25 mouse cellular contexts compared by ENCODE assay signal in the genomic region with DNA sequence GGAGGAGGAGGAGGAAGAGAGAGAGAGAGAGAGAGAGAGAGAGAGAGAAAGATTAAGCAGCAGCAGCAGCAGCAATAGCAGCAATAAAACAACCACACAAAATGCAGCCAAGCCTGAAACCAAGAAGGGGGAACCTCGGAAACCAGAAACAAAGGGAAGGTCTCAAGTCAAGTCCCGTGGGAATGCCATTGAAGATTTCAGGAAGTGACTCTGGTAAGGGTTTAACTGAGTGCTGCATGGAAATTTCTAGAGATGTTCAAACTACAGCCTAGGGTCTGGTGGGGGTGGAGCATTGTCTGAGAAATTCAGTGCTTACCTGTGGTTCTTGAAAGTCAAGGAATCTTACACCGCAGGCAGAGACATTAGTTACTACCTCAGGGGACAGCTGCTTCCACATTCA.
DNase-seq lines count a peak whose midpoint lies in the region; ATAC-seq and TF ChIP-seq lines count a peak whose summit lies in the region.
"Had no signal": no experiment of that assay in that cellular context is flagged by ENCODE, and none has a peak within 500 bp of the region (broad histone marks: within the 10 kb centered on the region; RNA-seq: fewer than 3 reads in every experiment).

No protein-coding gene starts in this region.

- WGBS in kidney, postnatal 0 days = 29% methylated on average over 3 of the region's 3 CpGs
- WGBS in midbrain, embryonic 14.5 days = 40% methylated on average over 3 of the region's 3 CpGs
- WGBS in midbrain, embryonic 13.5 days = 50% methylated on average over 3 of the region's 3 CpGs

- H3K9me3 ChIP-seq in kidney, postnatal 0 days (replicated peaks; ENCODE audit: low read length) = no peaks in the 10 kb centered on the region
- no peaks in the 10 kb centered on the region for H3K9me3 ChIP-seq in midbrain, embryonic 14.5 days (ENCODE audit: control insufficient read depth, low read length)
- no peaks in the 10 kb centered on the region for H3K9me3 ChIP-seq in midbrain, embryonic 13.5 days
- H3K9me3 ChIP-seq: embryonic facial prominence, embryonic 12.5 days; forebrain, embryonic 12.5 days; forebrain, embryonic 15.5 days; heart, embryonic 12.5 days; heart, embryonic 15.5 days; hindbrain, embryonic 10.5 days; hindbrain, embryonic 13.5 days had no signal

- ATAC-seq in kidney, postnatal 0 days (replicated peaks; ENCODE audit: low FRiP score, low read depth) = no peak
- ATAC-seq in midbrain, embryonic 14.5 days (ENCODE audit: low FRiP score, low TSS enrichment) = no peak
- ATAC-seq in midbrain, embryonic 13.5 days = no peak
- ATAC-seq: CD4-positive, CD25-positive, alpha-beta regulatory T cell, adult 4 months; forebrain, embryonic 15.5 days; hindbrain, embryonic 16.5 days had no signal

- no peak overlapping the region for H3K27ac ChIP-seq in kidney, postnatal 0 days
- no peak overlapping the region for H3K27ac ChIP-seq in midbrain, embryonic 14.5 days (replicated peaks; ENCODE audit: low read depth, low read length)
- no peak overlapping the region for H3K27ac ChIP-seq in midbrain, embryonic 13.5 days
- H3K27ac ChIP-seq: embryonic facial prominence, embryonic 12.5 days; forebrain, embryonic 12.5 days; forebrain, embryonic 15.5 days; heart, embryonic 15.5 days; hindbrain, embryonic 10.5 days; hindbrain, embryonic 13.5 days had no signal

- H3K4me2 ChIP-seq in kidney, postnatal 0 days (ENCODE audit: low read length) = no peak overlapping the region
- H3K4me2 ChIP-seq in midbrain, embryonic 14.5 days (ENCODE audit: low read length) = no peak overlapping the region
- no peak overlapping the region for H3K4me2 ChIP-seq in midbrain, embryonic 13.5 days (replicated peaks)
- H3K4me2 ChIP-seq: embryonic facial prominence, embryonic 12.5 days; forebrain, embryonic 12.5 days; forebrain, embryonic 15.5 days; heart, embryonic 12.5 days; heart, embryonic 15.5 days; hindbrain, embryonic 13.5 days had no signal

- H3K27me3 ChIP-seq in kidney, postnatal 0 days (ENCODE audit: insufficient read depth, low read length) = no peaks in the 10 kb centered on the region
- H3K27me3 ChIP-seq in midbrain, embryonic 14.5 days (ENCODE audit: control insufficient read depth, insufficient read depth, low read length) = no peaks in the 10 kb centered on the region
- no peaks in the 10 kb centered on the region for H3K27me3 ChIP-seq in midbrain, embryonic 13.5 days
- H3K27me3 ChIP-seq: embryonic facial prominence, embryonic 12.5 days; forebrain, embryonic 12.5 days; forebrain, embryonic 15.5 days; heart, embryonic 12.5 days; heart, embryonic 15.5 days; hindbrain, embryonic 13.5 days had no signal

- no peaks in the 10 kb centered on the region for H3K36me3 ChIP-seq in kidney, postnatal 0 days (ENCODE audit: insufficient read depth, low read length)
- peaks cover 21% of the 10 kb centered on the region for H3K36me3 ChIP-seq in midbrain, embryonic 14.5 days (ENCODE audit: control insufficient read depth, insufficient read depth, low read length)
- peaks cover 22% of the 10 kb centered on the region for H3K36me3 ChIP-seq in midbrain, embryonic 13.5 days
- H3K36me3 ChIP-seq: heart, embryonic 12.5 days; heart, embryonic 15.5 days had no signal

- no peak overlapping the region for H3K9ac ChIP-seq in kidney, postnatal 0 days (ENCODE audit: low read depth, low read length)
- no peak overlapping the region for H3K9ac ChIP-seq in midbrain, embryonic 14.5 days (replicated peaks; ENCODE audit: low read length)
- no peak overlapping the region for H3K9ac ChIP-seq in midbrain, embryonic 13.5 days (replicated peaks)
- H3K9ac ChIP-seq: embryonic facial prominence, embryonic 12.5 days; forebrain, embryonic 12.5 days; forebrain, embryonic 15.5 days; heart, embryonic 12.5 days; heart, embryonic 15.5 days; hindbrain, embryonic 13.5 days had no signal

- no peaks in the 10 kb centered on the region for H3K4me1 ChIP-seq in kidney, postnatal 0 days (replicated peaks; ENCODE audit: insufficient read depth, low read length)
- peaks cover under 1% of the 10 kb centered on the region; the same call in 1 of the 2 replicates for H3K4me1 ChIP-seq in midbrain, embryonic 14.5 days (ENCODE audit: control insufficient read depth, insufficient read depth, low read length)
- peaks cover 17% of the 10 kb centered on the region for H3K4me1 ChIP-seq in midbrain, embryonic 13.5 days (replicated peaks)
- H3K4me1 ChIP-seq: heart, embryonic 12.5 days; heart, embryonic 15.5 days had no signal

- peak; percentile 43 for DNase-seq in kidney, postnatal 0 days (ENCODE audit: low spot score)
- DNase-seq in kidney, adult 11 months = no peak
- peak; percentile 24 for DNase-seq in midbrain, embryonic 14.5 days
- DNase-seq in mesoderm, embryonic 11.5 days (ENCODE audit: low read depth, low spot score) = peak; percentile 22
- DNase-seq in layer of hippocampus, adult 9-11 months = no peak
- DNase-seq: adrenal gland, postnatal 10 days; adrenal gland, postnatal 36 days; cerebellum, adult 18-20 months; cerebellum, adult 9-10 months; cerebellum, postnatal 14 days; gastrocnemius, postnatal 25 days; heart, adult 18-20 months; heart, postnatal 10 days; heart, postnatal 36 days had no signal

- no peak overlapping the region for H3K4me3 ChIP-seq in kidney, postnatal 0 days (replicated peaks; ENCODE audit: low read depth, low read length)
- H3K4me3 ChIP-seq in midbrain, embryonic 14.5 days (replicated peaks; ENCODE audit: low read depth, low read length) = no peak overlapping the region
- H3K4me3 ChIP-seq in midbrain, embryonic 13.5 days (replicated peaks) = no peak overlapping the region
- H3K4me3 ChIP-seq: embryonic facial prominence, embryonic 12.5 days; erythroblast, embryonic 14.5 days; forebrain, embryonic 12.5 days; forebrain, embryonic 15.5 days; heart, embryonic 12.5 days; heart, embryonic 15.5 days; hindbrain, embryonic 10.5 days; hindbrain, embryonic 13.5 days had no signal

- no peak for TF ChIP-seq CTCF in kidney, postnatal 0 days (IDR thresholded peaks at IDR 0.05; ENCODE audit: low read depth)

Comparison
In these comparisons a context has a peak if more than half of its experiments do, and no peak if none do; other contexts are left out.
1. DNase-seq: peak in kidney, postnatal 0 days (single experiment), midbrain, embryonic 14.5 days (single experiment) and mesoderm, embryonic 11.5 days (single experiment); none in kidney, adult 11 months (single experiment) and layer of hippocampus, adult 9-11 months (single experiment).